ENCODE assay signal across 12 mouse cellular contexts in the genomic region with DNA sequence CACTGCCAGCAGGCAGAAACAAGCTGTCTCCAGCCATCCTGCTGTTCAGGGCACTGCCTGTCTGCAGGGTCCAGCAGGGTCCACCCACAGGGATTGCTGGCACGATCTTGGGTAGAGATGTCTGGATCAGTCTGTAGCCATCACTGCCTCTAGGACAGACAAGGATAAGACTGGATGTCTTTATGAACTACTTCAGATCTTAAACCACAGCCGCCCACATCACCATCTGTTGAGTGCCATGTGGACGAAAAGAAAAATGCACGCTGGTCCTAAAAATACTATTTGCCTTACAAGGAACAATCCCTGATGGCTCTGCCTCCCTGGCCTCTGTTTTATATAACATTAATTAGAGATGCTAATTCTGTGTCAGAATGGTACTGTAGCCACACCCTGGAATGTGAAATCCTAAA.
DNase-seq lines count a peak whose midpoint lies in the region; ATAC-seq and TF ChIP-seq lines count a peak whose summit lies in the region.
"Had no signal": no experiment of that assay in that cellular context is flagged by ENCODE, and none has a peak within 500 bp of the region (broad histone marks: within the 10 kb centered on the region; RNA-seq: fewer than 3 reads in every experiment).

No protein-coding gene starts in this region.

- H3K4me2 ChIP-seq in kidney, postnatal 0 days (ENCODE audit: low read length): no peak overlapping the region
- no peak overlapping the region for H3K4me2 ChIP-seq in stomach, postnatal 0 days (replicated peaks; ENCODE audit: low read depth)
- H3K4me2 ChIP-seq: limb, embryonic 13.5 days had no signal

- ATAC-seq in kidney, postnatal 0 days (replicated peaks; ENCODE audit: low FRiP score, low read depth): no peak
- no peak for ATAC-seq in stomach, postnatal 0 days (ENCODE audit: low FRiP score, low TSS enrichment)
- no peak for ATAC-seq in megakaryocyte, adult 5-6 weeks (ENCODE audit: poor library complexity, severe bottlenecking)

- no peak for TF ChIP-seq CTCF in kidney, postnatal 0 days (IDR thresholded peaks at IDR 0.05; ENCODE audit: low read depth)
- TF ChIP-seq CTCF in kidney, adult 2 months (conservative IDR thresholded peaks at IDR 0.05; ENCODE audit: insufficient read depth, insufficient read length, low read depth, low read length): no peak
- TF ChIP-seq CTCF in stomach, postnatal 0 days (IDR thresholded peaks at IDR 0.05; ENCODE audit: low read depth): no peak

- TF ChIP-seq POLR2A in kidney, adult 2 months (IDR thresholded peaks at IDR 0.05; ENCODE audit: low read depth, low read length): no peak

- no peak overlapping the region for H3K27ac ChIP-seq in kidney, postnatal 0 days
- no peak overlapping the region for H3K27ac ChIP-seq in kidney, adult 2 months (ENCODE audit: insufficient read depth, low read depth, low read length)
- no peak overlapping the region for H3K27ac ChIP-seq in stomach, postnatal 0 days (replicated peaks)
- H3K27ac ChIP-seq: limb, embryonic 13.5 days had no signal

- H3K9me3 ChIP-seq in kidney, postnatal 0 days (replicated peaks; ENCODE audit: low read length): no peaks in the 10 kb centered on the region
- no peaks in the 10 kb centered on the region for H3K9me3 ChIP-seq in stomach, postnatal 0 days (ENCODE audit: control insufficient read depth, low read length)
- H3K9me3 ChIP-seq: limb, embryonic 13.5 days had no signal

- 85% methylated on average over 4 of the region's 4 CpGs for WGBS in kidney, postnatal 0 days
- WGBS in kidney, adult 2 months: 78% methylated on average over 4 of the region's 4 CpGs
- 70% methylated on average over 4 of the region's 4 CpGs for WGBS in stomach, postnatal 0 days

- H3K36me3 ChIP-seq in kidney, postnatal 0 days (ENCODE audit: insufficient read depth, low read length): no peaks in the 10 kb centered on the region
- no peaks in the 10 kb centered on the region for H3K36me3 ChIP-seq in kidney, adult 2 months (ENCODE audit: control insufficient read depth, insufficient read depth, low read length)
- no peaks in the 10 kb centered on the region for H3K36me3 ChIP-seq in stomach, postnatal 0 days (ENCODE audit: control insufficient read depth, insufficient read depth, low read length)
- H3K36me3 ChIP-seq: limb, embryonic 13.5 days had no signal

- peak; percentile 16 for DNase-seq in kidney, postnatal 0 days (ENCODE audit: low spot score)
- DNase-seq in kidney, adult 2 months: no peak
- DNase-seq in cerebellum, postnatal 36 days: peak; percentile 12 to 16
- peak; percentile 59 to 84 for DNase-seq in layer of hippocampus, postnatal 14 days (ENCODE audit: low spot score in 2 of 2)
- DNase-seq in right cerebral cortex, postnatal 25 days: peak; percentile 87
- no peak for DNase-seq in stomach, postnatal 0 days (ENCODE audit: low spot score)
- DNase-seq in spleen, adult 18-20 months: no peak
- DNase-seq: adrenal gland, postnatal 36 days; heart, postnatal 10 days; thymus, postnatal 36 days had no signal

- no peaks in the 10 kb centered on the region for H3K4me1 ChIP-seq in kidney, postnatal 0 days (replicated peaks; ENCODE audit: insufficient read depth, low read length)
- H3K4me1 ChIP-seq in kidney, adult 2 months (ENCODE audit: control insufficient read depth, insufficient read depth, low read length): no peaks in the 10 kb centered on the region
- no peaks in the 10 kb centered on the region for H3K4me1 ChIP-seq in stomach, postnatal 0 days (replicated peaks; ENCODE audit: control insufficient read depth, insufficient read depth)

- H3K27me3 ChIP-seq in kidney, postnatal 0 days (ENCODE audit: insufficient read depth, low read length): no peaks in the 10 kb centered on the region
- no peaks in the 10 kb centered on the region for H3K27me3 ChIP-seq in kidney, adult 2 months (replicated peaks; ENCODE audit: control insufficient read depth, insufficient read depth, low read length)
- no peaks in the 10 kb centered on the region for H3K27me3 ChIP-seq in stomach, postnatal 0 days (ENCODE audit: control insufficient read depth, insufficient read depth, low read length)
- H3K27me3 ChIP-seq: limb, embryonic 13.5 days had no signal

- no peak overlapping the region for H3K9ac ChIP-seq in kidney, postnatal 0 days (ENCODE audit: low read depth, low read length)
- no peak overlapping the region for H3K9ac ChIP-seq in stomach, postnatal 0 days (ENCODE audit: low read length)
- H3K9ac ChIP-seq: limb, embryonic 13.5 days had no signal

- no peak overlapping the region for H3K4me3 ChIP-seq in kidney, postnatal 0 days (replicated peaks; ENCODE audit: low read depth, low read length)
- no peak overlapping the region for H3K4me3 ChIP-seq in kidney, adult 2 months (ENCODE audit: insufficient read depth, low read depth, low read length)
- H3K4me3 ChIP-seq in stomach, postnatal 0 days (ENCODE audit: low read depth, low read length): no peak overlapping the region
- H3K4me3 ChIP-seq: limb, embryonic 13.5 days had no signal

- TF ChIP-seq EP300 in stomach, postnatal 0 days (optimal IDR thresholded peaks at IDR 0.05): no peak

Comparison
In these comparisons a context has a peak if more than half of its experiments do, and no peak if none do; other contexts are left out.
1. DNase-seq: peak in kidney, postnatal 0 days (single experiment), cerebellum, postnatal 36 days (2 of 2), layer of hippocampus, postnatal 14 days (2 of 2) and right cerebral cortex, postnatal 25 days (single experiment); none in kidney, adult 2 months (single experiment), stomach, postnatal 0 days (single experiment) and spleen, adult 18-20 months (0 of 2).